Mouse (Mus musculus): ENCODE results near the gene Eml3.
"Not testable (repeated sequence)": the region's sequence is repeated elsewhere in the genome, so short reads cannot be mapped to it uniquely, and the experiment has no call there.

Eml3 gene

GRCm38 (mm10) chr19:8929224-8930088 is at the start of gene Eml3, which contains the start of gene Rom1:
Gene Eml3, plus strand, starts transcription at chr19:8929552.
Gene Rom1, minus strand, starts transcription at chr19:8929356.
- DNase-seq, result peak; percentile 96

DNA sequence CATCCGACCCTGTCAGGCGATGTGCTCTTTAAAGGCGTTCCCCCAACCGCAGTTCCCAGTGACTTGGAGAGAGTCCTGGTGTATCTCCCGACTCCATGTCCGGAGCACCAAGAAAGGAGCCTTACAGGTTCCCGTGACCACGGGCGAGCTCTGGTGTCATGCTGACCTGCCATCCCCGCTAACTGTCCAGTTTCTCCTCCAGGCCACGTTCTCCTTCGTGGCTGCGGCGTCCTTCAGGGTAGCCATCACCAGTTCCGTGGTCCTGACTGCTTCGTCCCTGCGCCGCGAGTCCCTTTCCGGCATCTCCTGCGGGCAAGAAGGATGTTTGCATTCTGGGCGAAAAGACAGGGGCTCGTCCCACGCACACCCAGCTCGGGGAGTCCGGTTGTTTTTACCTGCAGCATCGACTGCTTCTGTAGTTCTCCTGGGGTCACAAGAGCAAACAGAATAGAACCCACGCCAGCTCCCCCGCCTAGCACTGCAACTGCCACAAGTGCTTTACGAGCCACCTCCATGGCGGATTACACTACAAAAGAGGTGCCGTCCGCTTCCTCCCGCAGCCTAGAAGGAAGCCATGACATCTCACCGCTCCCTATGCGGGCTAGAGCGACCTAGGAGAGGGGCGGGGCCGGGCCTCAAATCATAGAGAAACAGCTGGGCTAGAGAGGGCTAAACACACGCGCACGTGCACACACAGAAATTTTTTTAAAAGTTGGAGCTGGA is 48.9 kb upstream of the Eml3 start, which contains the start of gene Uqcc3:
Uqcc3 (minus strand) TSS at position 613 of the 723 bp plus-strand sequence.
- DNase-seq, result peak; percentile 96

DNA sequence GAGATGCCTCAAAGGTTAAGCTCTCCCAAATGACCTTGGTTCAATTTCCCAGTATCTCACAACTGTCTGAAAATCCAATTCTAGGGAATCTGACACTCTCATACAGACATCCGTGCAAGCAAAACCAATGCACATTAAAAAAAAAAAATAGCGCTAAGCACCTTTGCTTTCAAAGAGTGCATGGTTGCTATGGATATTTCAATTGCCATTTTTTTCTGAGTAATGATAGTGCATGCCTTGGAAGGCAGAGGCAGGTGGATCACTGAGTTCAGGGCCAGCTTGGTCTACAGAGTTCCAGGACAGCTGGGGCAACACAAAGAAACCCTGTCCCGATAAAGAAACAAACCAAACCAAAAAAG is 48.3 kb upstream of the Eml3 start:
- DNase-seq, result no peak

DNA sequence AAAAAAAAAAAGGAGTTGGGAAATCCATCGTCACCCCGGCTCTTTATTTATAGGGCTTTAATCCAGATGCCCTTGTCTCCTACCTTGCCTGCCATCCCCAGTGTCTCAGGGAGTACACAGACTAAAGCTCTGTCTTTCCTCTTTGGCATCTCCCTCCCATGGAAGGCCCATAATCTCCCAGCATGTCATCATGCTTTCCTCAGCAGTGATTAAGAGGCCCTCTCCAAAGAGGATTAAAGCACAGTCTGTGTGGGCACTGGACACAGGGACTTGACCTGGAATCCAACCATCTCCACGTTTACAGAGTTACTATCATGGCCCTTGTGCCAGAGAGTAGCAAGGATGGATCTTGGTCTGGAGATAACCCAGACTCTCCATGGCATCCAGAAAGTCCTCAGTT is 45.7 kb upstream of the Eml3 start, which contains the start of the genes Lbhd1 and Gm49403:
Lbhd1 (plus strand) TSS at position 117 of the 400 bp plus-strand sequence.
Gm49403 (plus strand) TSS at position 315 of the 400 bp plus-strand sequence.
- DNase-seq, result no peak

DNA sequence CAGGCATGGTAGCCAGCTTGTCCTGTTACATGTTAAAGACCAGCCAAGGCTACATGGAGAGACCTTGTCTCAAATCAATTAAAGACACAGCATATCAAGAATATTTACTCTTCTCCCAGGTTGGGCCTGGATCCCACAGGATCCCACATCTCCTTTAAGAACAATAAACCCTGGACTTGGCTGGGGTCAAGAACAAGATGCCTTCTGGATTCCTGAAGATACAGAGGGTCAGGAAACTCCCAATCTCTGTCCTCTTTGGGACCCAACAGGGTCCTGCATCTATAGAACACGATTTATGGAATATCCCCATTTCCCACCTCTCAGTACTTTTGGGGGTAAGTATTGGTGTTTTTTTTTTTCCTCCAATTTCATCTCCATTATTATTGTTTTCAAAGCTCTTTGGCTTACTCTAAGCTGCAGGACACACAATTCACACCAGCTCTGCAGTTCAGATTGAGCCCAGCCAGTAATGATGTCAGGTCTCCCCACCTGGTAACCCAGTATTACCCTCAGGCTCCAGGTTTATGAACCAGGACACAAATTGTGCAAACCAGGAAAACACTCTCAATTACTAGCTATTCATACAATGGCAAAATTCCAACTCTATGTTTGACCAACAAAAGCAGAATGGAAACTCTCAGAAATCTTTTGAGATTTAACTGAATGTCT is 42.3 kb upstream of the Eml3 start:
- DNase-seq, result peak; percentile 17

DNA sequence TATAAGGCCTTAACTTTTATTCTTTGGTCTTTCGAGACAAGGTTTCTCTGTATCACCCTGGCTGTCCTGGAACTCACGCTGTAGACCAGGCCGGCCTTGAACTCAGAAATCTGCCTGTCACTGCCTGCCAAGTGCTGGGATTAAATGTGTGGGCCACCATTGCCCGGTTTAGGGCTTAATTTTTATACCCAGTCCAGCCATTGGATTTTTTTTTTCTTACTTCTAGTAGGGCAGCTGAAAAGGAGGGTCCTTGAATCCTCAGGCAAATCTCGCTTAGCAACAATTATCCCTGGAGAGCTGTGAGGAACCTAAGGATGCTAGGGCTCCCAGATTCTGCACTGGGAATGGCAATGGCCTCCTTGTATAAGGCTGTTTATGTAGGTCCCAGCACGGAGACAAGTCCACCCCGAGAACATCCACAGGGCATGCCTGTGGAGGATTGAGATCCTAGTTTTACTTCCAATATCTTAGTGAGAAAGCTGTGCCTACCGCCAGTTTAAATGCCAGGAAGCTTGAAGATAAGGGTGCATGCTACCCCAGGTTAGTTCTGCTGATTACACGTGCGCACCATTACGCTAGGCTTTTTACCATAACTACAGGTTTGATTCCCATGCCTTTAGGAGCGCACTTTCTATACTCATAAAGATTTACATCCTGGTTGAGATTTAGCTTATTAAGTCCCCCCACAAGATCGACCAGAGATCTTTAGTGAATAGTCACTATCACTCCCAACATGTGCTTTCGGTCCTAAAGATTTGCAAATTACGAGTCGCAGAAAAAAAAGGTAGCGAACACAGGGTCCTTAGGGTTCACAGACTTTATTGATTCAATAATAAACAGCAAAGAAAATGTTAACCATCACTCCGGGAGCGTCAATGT is 41.5 kb upstream of the Eml3 start:
- DNase-seq, result no peak

DNA sequence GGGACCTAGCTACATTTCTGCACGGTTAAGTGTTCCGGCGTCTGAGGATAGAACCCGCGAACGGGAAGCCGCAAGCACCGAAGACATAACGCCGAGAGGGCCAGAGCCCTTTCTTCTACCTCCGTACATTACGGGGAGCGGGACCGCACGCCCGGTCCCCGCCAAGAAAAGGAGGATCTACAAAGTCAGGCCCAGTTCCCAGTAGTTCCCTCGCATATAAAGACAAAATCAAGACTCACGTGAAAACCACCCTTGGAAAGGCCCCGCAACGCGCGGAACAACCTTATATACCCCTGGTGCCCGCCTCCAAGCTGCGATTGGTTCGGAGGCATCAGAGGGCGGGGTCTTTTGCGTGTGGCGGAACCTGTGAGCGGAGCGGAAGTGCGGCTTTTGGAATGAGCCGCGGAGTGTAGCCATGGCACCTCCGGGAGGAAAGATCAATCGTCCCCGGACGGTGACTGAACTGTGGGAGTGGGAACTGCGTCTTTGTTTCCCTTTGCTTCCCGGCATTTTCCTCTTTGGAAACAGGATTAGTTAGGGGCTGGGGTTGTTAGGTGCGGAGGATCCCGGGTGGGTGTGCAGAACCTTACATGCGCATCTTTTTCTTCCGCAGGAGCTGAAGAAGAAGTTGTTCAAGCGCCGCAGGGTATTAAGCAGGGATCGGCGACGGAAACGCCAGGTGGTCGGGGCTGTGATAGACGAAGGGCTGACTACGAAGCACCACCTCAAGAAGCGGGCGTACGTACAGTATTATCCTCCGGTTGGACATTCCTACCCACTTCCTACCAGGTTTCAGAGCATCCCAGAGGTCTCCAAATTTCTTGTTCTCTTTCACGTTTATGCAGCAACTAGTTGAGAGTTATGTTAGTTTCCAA is 40.6 kb upstream of the Eml3 start, which contains the start of the genes 1810009A15Rik and Gm49416:
1810009A15Rik (plus strand) TSS at position 343 of the 875 bp plus-strand sequence.
Gm49416 (plus strand) TSS at position 416 of the 875 bp plus-strand sequence.
- DNase-seq, result peak; percentile 97

- DNase-seq, result peak; percentile 88
Observed at GRCm38 (mm10) chr19:8892829-8893766, 36.3 kb upstream of the Eml3 start, which contains the start of gene Ints5. Gene Ints5, plus strand, starts transcription at chr19:8893005.

GRCm38 (mm10) chr19:8895397-8895960 is 33.9 kb upstream of the Eml3 start:
- no peak for DNase-seq

GRCm38 (mm10) chr19:8896231-8896630 is 33.1 kb upstream of the Eml3 start:
- not testable (repeated sequence) for DNase-seq

GRCm38 (mm10) chr19:8897211-8897864 is 32.0 kb upstream of the Eml3 start:
- peak; percentile 44 for DNase-seq

GRCm38 (mm10) chr19:8897865-8898495 is 31.4 kb upstream of the Eml3 start, which contains the start of gene Ganab:
Gene Ganab, plus strand, starts transcription at chr19:8898071.
- DNase-seq, result peak; percentile 98

- no peak for DNase-seq
Observed at GRCm38 (mm10) chr19:8898576-8898975, 30.8 kb upstream of the Eml3 start.

DNA sequence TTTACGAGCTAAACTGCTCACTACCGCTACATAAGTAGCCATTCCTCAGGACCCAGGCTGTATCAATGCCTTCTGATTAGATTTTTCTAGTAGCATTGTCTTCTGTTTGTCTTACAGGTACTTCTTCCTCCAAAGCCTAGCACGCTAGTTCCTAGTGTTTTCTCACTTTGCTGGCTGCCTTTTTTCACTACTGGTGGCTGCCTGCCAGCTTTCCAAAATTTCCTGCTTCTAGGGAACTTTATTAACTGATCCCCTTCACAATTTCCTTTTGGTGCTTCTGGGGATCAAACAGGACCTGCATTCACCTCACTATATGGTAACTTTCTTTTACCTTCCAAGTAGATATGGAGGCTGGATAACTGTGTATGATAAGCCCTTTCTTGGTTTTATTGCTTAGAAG is 30.3 kb upstream of the Eml3 start:
- DNase-seq, result no peak

GRCm38 (mm10) chr19:8903412-8903811 is 25.9 kb upstream of the Eml3 start:
- DNase-seq, result no peak

DNA sequence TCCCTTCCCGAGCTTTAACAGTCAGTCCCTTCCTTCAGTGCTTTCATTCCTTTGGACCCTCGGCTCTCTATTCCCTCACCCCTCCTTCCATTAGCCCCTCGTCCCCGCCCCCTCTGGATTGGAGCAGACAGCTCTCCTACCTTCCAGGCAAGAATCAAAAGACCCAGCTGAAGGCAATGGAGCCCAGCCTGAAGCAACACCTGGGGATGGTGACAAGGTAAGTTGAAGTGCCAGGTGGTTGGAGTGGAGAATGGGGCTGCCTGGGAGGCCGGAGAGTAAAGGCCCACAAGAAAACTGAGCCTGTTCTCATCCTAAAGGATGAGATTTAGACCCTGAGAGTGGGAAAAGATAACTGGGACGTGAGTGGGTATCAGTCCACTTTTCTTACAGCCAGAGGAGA is 20.8 kb upstream of the Eml3 start:
- no peak for DNase-seq

GRCm38 (mm10) chr19:8911810-8912209 is 17.5 kb upstream of the Eml3 start:
- no peak for DNase-seq

- DNase-seq, result no peak
Observed at GRCm38 (mm10) chr19:8914212-8914611, 15.1 kb upstream of the Eml3 start.
